Comparison of ENCODE assay signal across 8 mouse cellular contexts in genomic region chr3:138442612-138443464, GRCm38 (mm10). TPM values are rescaled to one million over a fixed set of nuclear protein-coding genes. Genes with fewer than 3 reads are reported as not detected.
A peak's percentile ranks its signal among the peaks of the same experiment; 100 is the strongest.
DNase-seq lines count a peak whose midpoint lies in the region; ATAC-seq lines count a peak whose summit lies in the region.

Gene Adh5 (plus strand): TSS chr3:138443093.

- H3K4me2 ChIP-seq in hindbrain, embryonic 15.5 days: peak within 1 kb of the TSS; percentile 76

- peaks cover 10% of the 10 kb centered on the region for H3K4me1 ChIP-seq in hindbrain, embryonic 15.5 days (replicated peaks)

- peak within 1 kb of the TSS; percentile 91 for H3K4me3 ChIP-seq in hindbrain, embryonic 15.5 days

- peaks cover 18% of the 10 kb centered on the region for H3K36me3 ChIP-seq in hindbrain, embryonic 15.5 days

- peak; percentile 99 for ATAC-seq in hindbrain, embryonic 15.5 days (ENCODE audit: low FRiP score, low read depth)

- DNase-seq in R1 (ENCODE audit: low read depth, low spot score): peak; percentile 92
- DNase-seq in cerebellum, postnatal 25 days: peak; percentile 90 to 96
- DNase-seq in frontal cortex, postnatal 36 days (ENCODE audit: low spot score in 2 of 2): peak; percentile 86 to 88
- DNase-seq in left cerebral cortex, adult 11 months (ENCODE audit: low spot score): peak; percentile 79
- DNase-seq in lung, postnatal 4 days: peak; percentile 94
- DNase-seq in retina, postnatal 7 days (ENCODE audit: low read depth, low spot score): peak; percentile 88
- DNase-seq in urinary bladder, adult 2 months (ENCODE audit: low spot score): peak; percentile 78

- H3K27ac ChIP-seq in hindbrain, embryonic 15.5 days (replicated peaks): peak within 1 kb of the TSS; percentile 89

- no peaks in the 10 kb centered on the region for H3K9me3 ChIP-seq in hindbrain, embryonic 15.5 days

- WGBS in hindbrain, embryonic 15.5 days: under 1% methylated on average over 86 of the region's 86 CpGs

- H3K27me3 ChIP-seq in hindbrain, embryonic 15.5 days: no peaks in the 10 kb centered on the region

- peak within 1 kb of the TSS; percentile 93 for H3K9ac ChIP-seq in hindbrain, embryonic 15.5 days

RNA-seq across cellular contexts. Expression of gene Adh5, which starts in this region (rescaled TPM):
- polyA plus RNA-seq in hindbrain, embryonic 15.5 days (2015; fragmentation: Nextera tagmentation; extraction: Ambion mirVana): 186 and 189 TPM in 2 replicates
- polyA plus RNA-seq in urinary bladder, adult 2 months (2012; rRNA removed): 91.0 and 96.9 TPM in 2 replicates

Comparison
In these comparisons a context has a peak if more than half of its experiments do, and no peak if none do; other contexts are left out.
1. Peak in every context shown above with its lines: DNase-seq, ATAC-seq, H3K4me3 ChIP-seq and H3K27ac ChIP-seq.